Mouse (Mus musculus) thymus, adult 2 months (tissue): ENCODE data around the gene Serf2.

Source experiments
- CTCF ChIP-seq: fragments of 200-500 bp; IDR thresholded peaks from 2 replicates; pipeline ENCODE4 v1.5.1; 2012; ENCODE audit warnings: mild to moderate bottlenecking, control low read depth, low read length, moderate library complexity, borderline replicate concordance; ENCODE audit not compliant: control insufficient read depth, poor library complexity, insufficient read depth; ENCODE audit errors: extremely low read depth
- POLR2A ChIP-seq: fragments of 200-500 bp; IDR thresholded peaks from 2 replicates; pipeline ENCODE4 v1.6.1; 2012; ENCODE audit warnings: mild to moderate bottlenecking, low read length, control low read depth, moderate library complexity; ENCODE audit not compliant: control insufficient read depth, poor library complexity, insufficient read depth; ENCODE audit errors: extremely low read depth

DNA sequence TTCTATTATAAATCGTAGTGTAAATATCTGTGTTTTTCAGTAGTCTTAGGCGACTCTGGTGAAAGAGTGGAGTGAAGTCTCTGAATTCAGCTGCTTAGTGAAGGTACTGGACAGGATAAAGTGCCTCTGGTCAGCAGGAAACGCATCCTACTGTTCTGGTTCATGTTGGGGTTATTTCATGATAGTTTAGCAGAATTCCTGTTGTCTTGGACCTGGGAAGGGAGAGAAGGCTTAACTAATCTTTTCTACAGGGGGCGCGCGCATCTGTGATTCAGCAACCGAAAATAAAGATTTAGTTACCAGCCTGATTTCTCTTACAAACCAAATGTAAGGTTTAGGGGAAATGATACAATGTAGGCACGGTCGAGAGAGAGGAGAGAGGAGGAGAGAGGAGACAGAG is 859 bp upstream of the Serf2 start:
- TF ChIP-seq CTCF (no peak), POLR2A (no peak)
